Mouse (Mus musculus) heart, embryonic 14.5 days (tissue): ENCODE results near the gene Acadvl. TPM values are rescaled to one million over a fixed set of nuclear protein-coding genes. Genes with fewer than 3 reads are reported as not detected.
"Not testable (repeated sequence)": the region's sequence is repeated elsewhere in the genome, so short reads cannot be mapped to it uniquely, and the experiment has no call there.

Experiments used
- ATAC-seq: fragments of 200-750 bp; cut with Nextera tagmentation; 2 replicates; pipeline ENCODE4 v1.8.0; 2017; ENCODE audit warnings: low read depth, moderate TSS enrichment; ENCODE audit not compliant: insufficient number of reproducible peaks, insufficient read depth, low FRiP score
- H3K27ac ChIP-seq, 2 experiments: fragments of 200-500 bp in 1 of 2; fragments of 300-500 bp in 1 of 2; sonication (generic) in 1 of 2; replicated peaks in 1 of 2; 2 replicates each; pipeline ENCODE4 v1.5.1; 2012 to 2014; ENCODE audit warnings: low read depth in 2 of 2, low read length in 2 of 2, control low read depth in 1 of 2, mild to moderate bottlenecking in 1 of 2, mixed read lengths in 1 of 2; ENCODE audit not compliant: control insufficient read depth in 1 of 2, insufficient read depth in 1 of 2
- H3K27me3 ChIP-seq: fragments of 300-500 bp; sonication (generic); 2 replicates; pipeline ENCODE4 v1.6.1; 2014; ENCODE audit warnings: mild to moderate bottlenecking, low read length, control low read depth; ENCODE audit not compliant: control insufficient read depth, insufficient read depth
- H3K36me3 ChIP-seq: fragments of 300-500 bp; sonication (generic); 2 replicates; pipeline ENCODE4 v1.6.1; 2014; ENCODE audit warnings: mild to moderate bottlenecking, control low read depth, low read length, mixed read lengths; ENCODE audit not compliant: control insufficient read depth, insufficient read depth
- H3K4me1 ChIP-seq, 2 experiments: fragments of 200-500 bp in 1 of 2; fragments of 300-500 bp in 1 of 2; sonication (generic) in 1 of 2; 2 replicates each; pipeline ENCODE4 v1.6.1; 2012 to 2014; ENCODE audit warnings: low read length in 2 of 2, control low read depth in 1 of 2, mixed read lengths in 1 of 2; ENCODE audit not compliant: control insufficient read depth in 2 of 2, insufficient read depth in 2 of 2
- H3K4me2 ChIP-seq: fragments of 300-500 bp; sonication (generic); 2 replicates; pipeline ENCODE4 v1.6.1; 2014; ENCODE audit warnings: mild to moderate bottlenecking, low read length
- H3K4me3 ChIP-seq, 2 experiments: fragments of 200-500 bp in 1 of 2; fragments of 300-500 bp in 1 of 2; sonication (generic) in 1 of 2; 2 replicates each; pipeline ENCODE4 v1.5.1; 2012 to 2014; ENCODE audit warnings: low read length in 2 of 2, mild to moderate bottlenecking in 2 of 2, control low read depth in 1 of 2, low read depth in 1 of 2, moderate library complexity in 1 of 2; ENCODE audit not compliant: control insufficient read depth in 1 of 2, insufficient read depth in 1 of 2
- H3K9ac ChIP-seq: fragments of 300-500 bp; sonication (generic); 2 replicates; pipeline ENCODE4 v1.6.1; 2014; ENCODE audit warnings: mild to moderate bottlenecking, low read length
- H3K9me3 ChIP-seq: fragments of 300-500 bp; sonication (generic); 2 replicates; pipeline ENCODE4 v1.6.1; 2016; ENCODE audit warnings: low read length, control low read depth; ENCODE audit not compliant: control insufficient read depth
- WGBS: fragments of 180-500 bp; shearing (Covaris S2); extraction: QIAGEN DNeasy Blood & Tissue Kit; methylation state at CpG from one replicate; pipeline ENCODE4 v1.1.7; 2014; 5-methylcytosine and 5-hydroxymethylcytosine counted together
- polyA plus RNA-seq: library from polyadenylated mRNA; unstranded; fragments of >200 nt; fragmentation: Nextera tagmentation; extraction: Ambion mirVana; gene quantifications from 2 replicates; pipeline ENCODE4 v1.2.1, GENCODE M21; 2014

The Acadvl gene
- polyA plus RNA-seq, 1 experiment from 2014 or later = 185 TPM

DNA sequence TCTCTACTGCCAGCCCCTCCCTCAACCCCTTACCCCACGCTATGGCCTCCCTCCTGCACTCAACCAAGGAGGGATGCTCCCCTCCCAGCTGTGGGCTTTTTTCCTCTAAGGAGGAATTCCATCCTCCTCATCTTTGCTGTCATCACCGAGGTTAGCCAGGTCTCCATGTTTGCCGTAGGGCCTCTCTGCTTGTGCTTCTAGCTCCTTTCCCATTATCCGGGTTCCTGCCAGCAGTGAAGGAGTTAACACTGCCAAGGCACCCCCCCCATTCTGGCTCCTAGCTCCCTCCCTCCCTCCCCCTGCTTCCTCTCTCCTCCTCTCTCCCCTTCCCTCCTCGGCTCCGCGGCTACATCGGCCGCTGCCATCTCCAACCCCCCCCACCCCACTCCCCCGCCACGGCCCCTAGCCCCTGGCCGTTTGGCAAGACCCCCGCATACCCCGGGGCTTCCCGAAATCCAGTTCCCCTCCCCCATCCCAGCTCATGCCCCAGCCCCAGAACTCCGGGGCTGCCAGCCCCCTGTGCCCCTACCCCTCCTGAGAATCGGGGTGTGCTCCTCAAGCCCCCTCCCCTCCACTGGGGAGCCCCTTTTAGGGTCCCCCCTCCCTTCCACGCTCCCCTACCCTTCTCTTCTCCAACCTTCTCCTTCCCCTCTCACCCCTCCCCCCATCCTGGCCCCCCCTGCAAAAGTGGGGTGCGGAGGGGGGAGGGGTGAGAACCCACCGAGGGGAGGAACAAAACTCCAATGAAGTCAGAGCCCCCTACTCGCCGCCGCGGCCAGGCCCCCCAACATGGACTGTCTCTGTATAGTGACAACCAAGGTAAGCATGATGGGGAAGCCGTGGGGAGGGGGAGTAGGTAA is 3.1 kb upstream of the Acadvl start:
- Histone ChIP-seq H3K4me2 (peak overlapping the region; percentile 71), H3K27me3 (no peaks in the 10 kb centered on the region), H3K27ac (peak overlapping the region in 1 of 2 experiments; percentile 78; a peak in 2 of 4 replicates), H3K36me3 (peaks cover 8% of the 10 kb centered on the region), H3K4me1 (peaks cover 15 to 50% of the 10 kb centered on the region in 2 experiments), H3K4me3 (peak overlapping the region; percentile 36 to 56), H3K9me3 (no peaks in the 10 kb centered on the region), H3K9ac (peak overlapping the region; percentile 83)
- no peak for ATAC-seq
- WGBS = 3% methylated on average over 24 of the region's 25 CpGs

DNA sequence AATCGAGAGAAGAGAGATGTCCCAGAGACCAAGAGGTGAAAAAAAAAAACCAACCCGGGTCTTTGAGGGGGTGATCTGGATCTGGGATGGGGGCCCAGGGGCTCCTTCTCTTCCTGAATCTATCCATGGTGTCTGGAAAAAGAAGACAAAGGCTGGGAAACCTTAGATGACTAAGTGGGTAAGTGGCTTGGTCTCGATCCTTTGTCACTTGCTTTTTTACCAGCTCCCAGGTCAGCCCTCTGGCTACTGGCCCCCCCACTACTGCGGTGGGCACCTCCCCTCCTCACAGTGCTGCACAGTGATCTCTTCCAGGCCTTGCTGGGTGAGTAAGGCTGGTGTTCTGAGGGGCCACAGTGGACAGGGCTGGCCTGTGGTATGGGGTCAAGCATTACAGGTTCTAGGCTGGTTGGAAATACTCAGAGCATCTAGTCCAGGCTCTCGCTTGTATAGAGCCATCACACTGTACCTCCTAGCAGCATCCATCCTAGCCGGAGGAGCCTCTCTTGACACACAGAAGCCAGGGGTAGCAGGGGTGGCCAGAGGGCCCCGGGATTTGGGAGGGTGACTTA is 2.1 kb upstream of the Acadvl start:
- Histone ChIP-seq H3K4me3 (no peak overlapping the region), H3K9me3 (no peaks in the 10 kb centered on the region), H3K27me3 (no peaks in the 10 kb centered on the region), H3K4me1 (peaks cover 15 to 47% of the 10 kb centered on the region in 2 experiments), H3K9ac (peak overlapping the region; percentile 83; the same call in 1 of the 2 replicates), H3K4me2 (no peak overlapping the region), H3K27ac (no peak overlapping the region), H3K36me3 (peaks cover 18% of the 10 kb centered on the region)
- ATAC-seq = no peak
- WGBS = 40% methylated on average over 7 of the region's 7 CpGs

DNA sequence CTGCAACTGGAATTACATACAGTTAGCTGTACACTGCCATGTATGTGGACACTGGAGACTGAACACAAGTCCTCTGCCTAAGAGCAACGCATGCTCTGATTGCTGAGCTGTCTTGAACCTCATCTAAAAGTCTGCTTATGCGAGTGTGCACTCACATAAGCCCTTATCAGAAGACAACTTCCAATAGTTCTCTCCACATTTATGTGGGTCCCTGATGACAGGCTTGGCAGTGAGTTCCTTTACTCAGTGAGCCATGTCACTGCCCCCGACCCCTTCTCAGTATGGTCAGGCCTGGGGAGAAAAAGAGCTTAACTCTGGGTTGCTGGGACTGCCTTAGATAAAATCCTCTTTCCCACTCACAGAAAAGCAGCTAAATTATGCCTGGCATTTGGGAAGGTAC is 1.5 kb upstream of the Acadvl start, which contains the start of gene Dlg4:
Dlg4 (plus strand) TSS at position 274 of the 400 bp plus-strand sequence.
- Histone ChIP-seq H3K9ac (peak within 1 kb of the TSS; percentile 83), H3K9me3 (no peaks in the 10 kb centered on the region), H3K27me3 (no peaks in the 10 kb centered on the region), H3K4me1 (peaks cover 15 to 46% of the 10 kb centered on the region in 2 experiments), H3K36me3 (peaks cover 24% of the 10 kb centered on the region), H3K4me3 (no peak within 1 kb of the TSS), H3K4me2 (peak within 1 kb of the TSS; percentile 71), H3K27ac (0 out of 4 replicates have a peak within 1 kb of the TSS, but pooled peaks of 1 of the 2 experiments have one; percentile 4)
- 67% methylated on average over 3 of the region's 3 CpGs for WGBS
- no peak for ATAC-seq

DNA sequence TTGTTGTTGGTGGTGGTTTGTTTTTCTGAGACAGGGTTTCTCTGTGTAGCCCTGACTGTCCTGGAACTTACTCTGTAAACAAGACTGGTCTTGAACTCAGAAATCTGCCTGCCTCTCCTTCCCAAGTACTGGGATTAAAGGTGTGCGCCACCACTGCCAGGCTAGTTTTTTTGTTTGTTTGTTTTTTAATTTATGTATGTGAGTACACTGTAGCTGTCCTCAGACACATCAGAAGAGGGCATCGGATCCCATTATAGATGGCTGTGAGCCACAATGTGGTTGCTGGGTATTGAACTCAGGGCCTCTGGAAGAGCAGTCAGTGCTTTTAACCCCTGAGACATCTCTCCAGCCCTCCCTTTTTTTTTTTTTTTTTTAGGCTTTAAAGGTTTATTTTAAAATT is 966 bp upstream of the Acadvl start:
- WGBS = 71% methylated on average over 2 of the region's 2 CpGs
- Histone ChIP-seq H3K36me3 (peaks cover 29% of the 10 kb centered on the region), H3K4me1 (peaks cover 15 to 42% of the 10 kb centered on the region in 2 experiments)
- not testable (repeated sequence) for ATAC-seq, H3K27ac ChIP-seq, H3K9me3 ChIP-seq, H3K9ac ChIP-seq, H3K4me2 ChIP-seq, H3K27me3 ChIP-seq, H3K4me3 ChIP-seq

DNA sequence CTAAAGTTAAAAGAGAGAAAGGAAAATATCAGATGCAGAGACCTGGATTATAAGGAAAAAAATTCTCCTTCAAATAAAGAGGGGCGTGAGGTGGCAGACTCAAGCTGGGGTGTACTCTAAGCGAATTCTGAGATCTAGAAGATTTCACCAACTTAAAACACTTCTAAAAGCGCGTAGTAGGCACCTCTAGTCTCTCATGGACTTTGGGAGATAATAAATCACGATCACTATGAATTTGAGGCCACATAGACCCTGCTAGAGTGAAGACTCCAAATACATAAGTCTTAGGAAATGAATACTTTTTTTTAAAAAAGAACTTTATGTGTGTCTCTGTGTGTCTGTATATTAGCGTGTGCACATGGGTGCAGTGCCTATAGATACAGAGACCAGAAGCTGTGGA is 466 bp upstream of the Acadvl start:
- ATAC-seq = no peak
- Histone ChIP-seq H3K27ac (no peak overlapping the region), H3K4me3 (peak overlapping the region in 1 of 2 experiments; percentile 70; a peak in 2 of 4 replicates), H3K9me3 (no peaks in the 10 kb centered on the region), H3K9ac (peak overlapping the region; percentile 89), H3K4me2 (peak overlapping the region; percentile 81), H3K36me3 (peaks cover 34% of the 10 kb centered on the region), H3K4me1 (peaks cover 15 to 42% of the 10 kb centered on the region in 2 experiments), H3K27me3 (no peaks in the 10 kb centered on the region)
- 56% methylated on average over 6 of the region's 6 CpGs for WGBS

DNA sequence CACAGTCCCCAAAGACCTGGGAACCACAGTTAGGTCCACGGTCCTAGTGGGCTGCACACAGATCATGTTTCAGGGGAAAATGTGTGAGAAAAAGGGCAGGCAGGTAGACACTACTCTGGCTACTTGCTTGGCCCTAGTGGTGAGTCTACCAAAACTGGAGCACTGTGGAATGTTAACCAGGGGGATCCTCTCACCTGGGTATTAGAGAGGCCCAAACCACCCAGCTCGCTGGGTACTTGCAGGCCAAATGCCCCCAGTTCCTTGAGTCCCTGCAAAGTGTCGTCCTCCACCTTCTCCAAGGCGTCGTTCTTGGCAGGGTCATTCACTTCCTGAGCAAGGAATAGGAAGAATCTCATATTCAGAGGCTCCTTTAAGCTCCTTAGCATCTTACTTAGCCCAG is 1.2 kb downstream of the Acadvl start:
- WGBS = 62% methylated on average over 5 of the region's 5 CpGs
- H3K27ac ChIP-seq = peak overlapping the region in 1 of 2 experiments; percentile 85; a peak in 1 of 4 replicates
- H3K9ac ChIP-seq = peak overlapping the region; percentile 89
- H3K4me3 ChIP-seq = peak overlapping the region in 1 of 2 experiments; percentile 70; a peak in 1 of 4 replicates
- H3K27me3 ChIP-seq = no peaks in the 10 kb centered on the region
- peak overlapping the region; percentile 81 for H3K4me2 ChIP-seq
- no peak for ATAC-seq
- H3K4me1 ChIP-seq = peaks cover 12 to 26% of the 10 kb centered on the region in 2 experiments
- H3K36me3 ChIP-seq = peaks cover 51% of the 10 kb centered on the region
- no peaks in the 10 kb centered on the region for H3K9me3 ChIP-seq

DNA sequence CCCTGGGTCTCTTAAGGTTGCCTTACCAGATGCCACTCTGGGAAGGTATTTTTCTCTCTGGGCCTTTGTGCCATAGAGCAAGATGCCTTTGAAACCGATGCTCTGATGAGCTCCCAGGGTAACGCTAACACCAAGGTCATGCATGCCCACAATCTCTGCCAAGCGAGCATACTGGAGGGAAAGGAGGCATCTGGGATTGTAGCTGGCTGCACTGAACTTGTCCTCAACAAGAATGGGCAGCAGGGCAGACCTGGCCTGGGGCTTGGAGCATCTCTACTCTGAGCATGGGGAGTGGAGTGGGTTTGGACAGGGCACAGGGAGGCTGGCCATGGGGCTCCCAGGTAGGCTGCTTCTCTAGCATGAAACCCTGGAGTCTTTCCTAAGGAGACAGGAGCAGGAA is 1.8 kb downstream of the Acadvl start:
- Histone ChIP-seq H3K4me3 (no peak overlapping the region), H3K27me3 (no peaks in the 10 kb centered on the region), H3K36me3 (peaks cover 57% of the 10 kb centered on the region), H3K9ac (no peak overlapping the region), H3K4me2 (no peak overlapping the region), H3K27ac (no peak overlapping the region), H3K9me3 (no peaks in the 10 kb centered on the region), H3K4me1 (peaks cover 12 to 20% of the 10 kb centered on the region in 2 experiments)
- ATAC-seq = no peak
- 85% methylated on average over 3 of the region's 3 CpGs for WGBS
